Mouse (Mus musculus) neural tube, embryonic 10.5 days (tissue): ENCODE results near the gene Serpini2.
"Not testable (repeated sequence)": the region's sequence is repeated elsewhere in the genome, so short reads cannot be mapped to it uniquely, and the experiment has no call there.

Experiments used
- DNase-seq: peaks from one replicate; pipeline ENCODE4 v3.0.0-alpha.2; 2017; ENCODE audit warnings: low spot score; ENCODE audit errors: extremely low spot score

Serpini2 gene

GRCm38 (mm10) chr3:75269978-75270377 is at the start of gene Serpini2:
TSS of gene Serpini2 (minus strand) at chr3:75270078.
- no peak for DNase-seq

DNA sequence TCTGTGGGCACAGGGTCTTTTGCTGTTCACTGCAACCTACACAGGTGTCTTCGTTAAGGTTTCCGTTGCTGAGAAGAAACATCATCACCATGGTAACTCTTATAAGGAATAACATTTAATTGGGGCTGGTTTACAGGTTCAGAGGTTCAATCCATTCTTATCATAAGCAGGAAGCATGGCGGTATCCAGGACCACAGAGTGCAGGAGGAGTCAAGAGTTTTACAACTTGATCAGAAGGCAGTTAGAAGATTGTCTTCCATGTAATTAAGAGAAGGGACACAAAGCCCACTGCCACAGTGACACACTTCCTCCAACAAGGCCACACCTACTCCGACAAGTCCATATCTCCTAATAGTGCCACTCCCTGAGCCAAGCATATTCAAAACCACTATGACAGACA is 39.0 kb upstream of the Serpini2 start:
- no peak for DNase-seq

GRCm38 (mm10) chr3:75308228-75308627 is 38.4 kb upstream of the Serpini2 start:
- DNase-seq: no peak

GRCm38 (mm10) chr3:75305584-75305983 is 35.7 kb upstream of the Serpini2 start:
- no peak for DNase-seq

DNA sequence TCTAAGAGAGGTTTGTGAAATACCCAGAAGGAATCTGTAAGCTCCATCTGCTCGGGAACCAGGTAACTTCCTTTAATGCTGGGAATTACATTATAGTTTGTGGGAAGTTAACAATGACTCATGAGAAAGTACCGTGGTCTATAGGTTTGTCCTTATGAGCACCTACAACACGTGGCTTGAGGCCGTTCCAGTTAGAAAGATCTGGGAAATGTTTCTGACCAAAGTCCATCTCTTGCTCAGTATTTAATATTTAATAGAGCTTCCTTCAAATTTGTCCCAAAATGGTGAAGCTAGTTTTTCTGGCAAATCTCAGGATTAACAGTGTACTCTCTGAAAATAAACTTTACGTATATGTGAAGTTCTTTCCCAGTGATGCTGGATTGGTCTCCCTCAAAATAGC is 34.7 kb upstream of the Serpini2 start:
- DNase-seq: no peak

DNA sequence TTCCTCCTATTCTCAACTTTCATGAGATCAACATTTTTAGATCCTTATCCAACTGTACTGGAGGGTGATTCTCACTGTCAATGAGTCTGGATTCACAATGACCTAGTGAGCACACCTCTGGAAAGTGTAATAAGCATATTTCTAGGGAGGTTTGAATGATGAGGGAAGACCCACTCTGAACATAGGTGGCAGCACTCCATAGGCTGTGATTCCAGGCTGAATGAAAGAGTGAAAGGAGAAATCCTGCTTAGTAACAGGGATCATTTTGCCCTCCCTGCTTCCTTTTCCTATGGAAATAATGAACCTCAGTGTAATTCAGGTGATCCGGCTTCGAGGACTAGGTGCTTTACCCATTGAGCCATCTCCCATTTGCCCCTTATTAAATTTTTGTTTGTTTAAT is 31.2 kb upstream of the Serpini2 start:
- no peak for DNase-seq

- DNase-seq: not testable (repeated sequence)
These were observed 29.6 kb upstream of the Serpini2 start for GRCm38 (mm10) chr3:75299464-75299863.

GRCm38 (mm10) chr3:75297758-75298111 is 27.9 kb upstream of the Serpini2 start:
- DNase-seq: no peak

- DNase-seq: no peak
These were observed 27.3 kb upstream of the Serpini2 start for GRCm38 (mm10) chr3:75297026-75297757.

- DNase-seq: no peak
These were observed 23.4 kb upstream of the Serpini2 start for GRCm38 (mm10) chr3:75293243-75293642.

- no peak for DNase-seq
These were observed 7.6 kb upstream of the Serpini2 start for GRCm38 (mm10) chr3:75277455-75277854.

- no peak for DNase-seq
These were observed 6.6 kb upstream of the Serpini2 start for GRCm38 (mm10) chr3:75276522-75276921.

GRCm38 (mm10) chr3:75275127-75275526 is 5.2 kb upstream of the Serpini2 start:
- no peak for DNase-seq

GRCm38 (mm10) chr3:75259356-75259755 is 10.5 kb downstream of the Serpini2 start:
- no peak for DNase-seq

DNA sequence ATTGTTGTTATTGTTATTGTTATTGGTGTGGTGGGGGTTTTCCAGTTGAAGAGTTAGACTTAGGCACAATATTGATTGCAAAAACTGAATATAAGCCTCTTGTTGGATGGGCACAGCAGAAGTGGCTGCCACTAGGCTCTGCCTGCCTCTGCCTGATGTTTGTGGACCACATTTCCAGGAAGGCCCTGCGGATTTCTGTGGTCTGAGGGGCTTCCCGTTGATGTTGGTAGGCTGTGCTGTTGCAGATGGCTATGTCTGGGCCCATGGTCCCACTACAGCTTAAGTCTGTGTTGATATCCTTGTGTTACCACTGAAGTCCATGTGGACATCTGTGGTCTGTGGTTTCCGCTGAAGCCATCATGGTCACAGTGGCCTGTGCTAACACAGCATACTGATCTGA is 50.2 kb downstream of the Serpini2 start:
- no peak for DNase-seq

DNA sequence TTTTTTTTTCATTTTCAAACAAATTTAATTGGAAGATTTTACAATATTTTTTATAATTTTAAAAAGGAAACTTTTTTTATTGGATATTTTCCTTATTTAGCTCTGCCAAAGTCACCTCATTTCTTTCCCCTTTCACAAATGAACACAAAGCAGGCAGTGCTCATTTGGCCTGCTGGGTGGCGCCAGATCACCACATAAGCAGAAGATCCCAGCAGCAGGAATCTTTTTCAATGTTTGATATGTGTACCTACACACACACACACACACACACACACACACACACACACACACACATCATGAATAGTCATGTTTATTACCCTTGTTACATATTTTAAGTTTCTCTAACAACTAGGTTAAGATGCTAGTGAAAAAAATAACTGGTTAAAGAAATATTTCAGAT is 50.7 kb downstream of the Serpini2 start:
- no peak for DNase-seq

DNA sequence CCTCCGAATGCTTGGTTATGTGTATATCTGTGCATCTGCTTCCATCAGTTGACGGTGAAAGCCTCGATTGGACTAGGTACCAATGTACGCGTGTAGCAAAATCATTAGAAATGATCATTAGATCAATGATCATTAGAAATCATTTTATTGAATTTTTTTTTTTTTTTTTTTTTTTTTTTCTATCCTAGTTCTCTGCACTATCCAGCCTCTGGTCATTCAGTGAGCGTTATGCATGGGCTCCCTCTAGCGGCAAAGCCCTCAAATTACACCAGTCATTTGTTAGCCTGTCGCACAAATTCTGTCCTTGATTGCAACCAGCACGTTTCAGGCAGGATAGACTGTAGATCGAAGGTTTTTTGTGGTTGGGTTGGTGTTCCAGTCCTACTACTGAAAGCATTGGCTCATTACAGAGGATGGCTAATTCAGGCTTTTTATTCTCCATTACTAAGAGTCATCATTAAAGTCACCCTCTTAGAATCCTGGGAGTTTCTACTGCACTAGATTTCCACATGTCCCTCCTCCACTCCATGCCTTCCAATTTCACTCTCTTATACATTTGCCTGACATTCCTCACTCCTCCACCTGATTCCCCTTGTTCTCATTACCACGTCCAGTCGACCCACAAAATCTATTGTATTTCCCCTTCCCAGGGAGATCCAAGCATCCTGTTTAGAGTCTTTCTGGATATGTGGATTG is 66.9 kb downstream of the Serpini2 start:
- peak; percentile 57 for DNase-seq
